Mouse (Mus musculus) testis, adult 2 months (tissue): ENCODE results near the gene Uimc1. TPM values are rescaled to one million over a fixed set of nuclear protein-coding genes. Genes with fewer than 3 reads are reported as not detected.
"Not testable (repeated sequence)": the region's sequence is repeated elsewhere in the genome, so short reads cannot be mapped to it uniquely, and the experiment has no call there.

Experiments used
- H3K27ac ChIP-seq: fragments of 200-500 bp; 2 replicates; pipeline ENCODE4 v1.5.1; 2012; ENCODE audit warnings: low read depth, low read length; ENCODE audit not compliant: control insufficient read depth, insufficient read depth
- H3K27me3 ChIP-seq: fragments of 200-500 bp; 2 replicates; pipeline ENCODE4 v1.6.1; 2012; ENCODE audit warnings: mild to moderate bottlenecking, low read length, moderate library complexity; ENCODE audit not compliant: control insufficient read depth, insufficient read depth
- H3K36me3 ChIP-seq: fragments of 200-500 bp; 2 replicates; pipeline ENCODE4 v1.6.1; 2012; ENCODE audit warnings: mild to moderate bottlenecking, low read length; ENCODE audit not compliant: control insufficient read depth, insufficient read depth
- H3K4me1 ChIP-seq: fragments of 200-500 bp; 2 replicates; pipeline ENCODE4 v1.6.1; 2012; ENCODE audit warnings: low read length; ENCODE audit not compliant: control insufficient read depth, insufficient read depth
- H3K4me3 ChIP-seq: fragments of 200-500 bp; 2 replicates; pipeline ENCODE4 v1.5.1; 2012; ENCODE audit warnings: low read depth, mild to moderate bottlenecking, low read length, moderate library complexity, mixed read lengths; ENCODE audit not compliant: control insufficient read depth
- CTCF ChIP-seq: fragments of 200-500 bp; IDR thresholded peaks from 2 replicates; pipeline ENCODE4 v1.5.1; 2012; ENCODE audit warnings: low read depth, mild to moderate bottlenecking, inconsistent platforms, low read length, moderate library complexity; ENCODE audit not compliant: control insufficient read depth, insufficient read depth, insufficient replicate concordance
- POLR2A ChIP-seq: fragments of 200-500 bp; IDR thresholded peaks from 2 replicates; pipeline ENCODE4 v1.6.1; 2012; ENCODE audit warnings: low read depth, mild to moderate bottlenecking, inconsistent platforms, low read length, moderate library complexity; ENCODE audit not compliant: control insufficient read depth
- polyA plus RNA-seq: library from polyadenylated mRNA; depleted of rRNA; stranded (reverse); fragments of >200 nt; gene quantifications from 2 replicates; pipeline ENCODE4 v1.2.3, GENCODE M21; 2012

Uimc1 gene
- polyA plus RNA-seq, 1 experiment: 8.3 TPM

DNA sequence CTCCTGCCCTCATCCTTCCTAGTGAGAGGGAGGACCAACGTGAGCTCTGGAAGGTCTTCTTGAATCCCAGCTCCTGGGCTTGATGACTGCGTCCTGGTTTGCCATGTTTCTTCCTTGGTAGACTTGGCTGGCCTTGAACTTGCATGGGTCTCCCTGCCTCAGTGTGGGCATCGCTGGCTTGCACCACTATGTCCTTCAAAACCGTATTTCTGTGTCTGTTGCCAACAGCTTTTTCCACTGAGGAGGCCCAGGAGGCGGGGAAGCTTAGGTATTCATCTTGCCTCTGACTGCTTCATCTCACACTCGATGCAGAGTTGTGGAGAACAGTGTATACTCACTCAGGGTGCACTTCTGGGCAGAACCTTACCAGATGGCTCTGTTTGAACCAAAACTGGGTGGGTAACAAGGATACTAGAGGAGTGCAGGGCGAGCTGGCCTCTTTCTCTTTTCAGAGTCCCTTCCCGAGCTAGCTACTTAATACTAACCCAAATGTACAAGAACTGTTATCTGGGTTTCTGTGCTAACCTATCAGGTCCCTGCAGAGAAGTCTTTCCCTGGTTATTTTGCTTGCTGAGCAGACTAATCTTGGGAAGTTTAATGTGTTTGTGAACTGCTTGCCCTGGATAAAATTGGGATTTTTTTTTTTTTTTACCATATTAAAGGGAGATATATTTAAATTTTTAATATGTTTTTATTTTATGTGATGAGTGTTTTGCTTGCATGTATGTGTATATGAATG is 6.0 kb upstream of the Uimc1 start:
- H3K36me3 ChIP-seq: peaks cover 1% of the 10 kb centered on the region; the same call in 1 of the 2 replicates
- no peaks in the 10 kb centered on the region for H3K27me3 ChIP-seq
- peak overlapping the region; percentile 85 for H3K27ac ChIP-seq
- H3K4me1 ChIP-seq: peaks cover 5% of the 10 kb centered on the region
- TF ChIP-seq POLR2A: no peak
- TF ChIP-seq CTCF: no peak
- H3K4me3 ChIP-seq: peak overlapping the region; percentile 89

GRCm38 (mm10) chr13:55105045-55105952 is 5.2 kb upstream of the Uimc1 start, which contains the start of gene Zfp346:
TSS of gene Zfp346 (plus strand) at chr13:55105311.
- H3K27ac ChIP-seq: peak within 1 kb of the TSS; percentile 85
- no peaks in the 10 kb centered on the region for H3K27me3 ChIP-seq
- peaks cover 1% of the 10 kb centered on the region; the same call in 1 of the 2 replicates for H3K36me3 ChIP-seq
- peak within 1 kb of the TSS; percentile 89 for H3K4me3 ChIP-seq
- TF ChIP-seq POLR2A: peak; percentile 99
- TF ChIP-seq CTCF: 0 out of 2 replicates have a peak, but pooled peaks have one; percentile 3
- H3K4me1 ChIP-seq: peaks cover 5% of the 10 kb centered on the region

DNA sequence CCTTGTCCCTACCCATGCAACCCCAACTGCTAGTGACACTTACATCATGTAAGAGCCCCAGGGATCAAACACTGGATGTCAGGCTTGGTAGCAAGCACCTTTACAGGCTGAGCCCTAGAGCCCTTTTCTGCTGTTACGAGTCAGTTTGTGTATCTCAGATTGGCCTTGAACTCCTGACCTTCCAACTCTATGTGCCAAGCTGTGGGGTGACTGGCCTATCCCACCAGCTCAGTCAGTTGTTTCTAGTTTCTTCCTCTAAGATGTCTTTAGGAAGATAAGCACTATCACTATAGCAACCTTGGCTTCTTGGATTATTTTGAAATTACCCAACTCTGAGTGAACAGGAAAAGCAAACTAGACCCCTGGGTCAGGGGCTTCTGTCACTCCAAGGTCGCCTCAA is 3.3 kb upstream of the Uimc1 start:
- Histone ChIP-seq H3K4me3 (no peak overlapping the region), H3K36me3 (peaks cover 1% of the 10 kb centered on the region; the same call in 1 of the 2 replicates), H3K27ac (no peak overlapping the region), H3K4me1 (peaks cover 12% of the 10 kb centered on the region), H3K27me3 (no peaks in the 10 kb centered on the region)
- TF ChIP-seq POLR2A: no peak
- TF ChIP-seq CTCF: no peak

DNA sequence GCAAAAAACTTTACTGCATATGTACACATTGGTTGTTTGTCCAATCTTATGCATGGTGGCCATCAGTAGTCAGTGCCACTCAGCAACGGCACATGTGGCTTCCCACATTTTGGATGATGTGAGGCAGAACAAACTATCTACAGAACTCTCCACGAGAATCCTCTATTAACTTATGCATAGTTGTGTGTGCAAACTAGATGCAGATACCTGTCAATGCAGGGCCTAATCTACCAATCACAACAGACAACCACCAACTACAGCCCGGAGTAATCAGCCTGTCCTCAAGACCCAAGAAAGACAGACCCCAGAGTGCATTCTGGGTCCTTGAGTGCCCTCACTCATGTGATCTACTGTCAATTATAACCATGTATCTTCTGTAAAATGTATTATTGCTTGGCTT is 2.3 kb upstream of the Uimc1 start:
- peaks cover 12% of the 10 kb centered on the region for H3K4me1 ChIP-seq
- TF ChIP-seq CTCF: no peak
- TF ChIP-seq POLR2A: no peak

GRCm38 (mm10) chr13:55101627-55102026 is 1.5 kb upstream of the Uimc1 start:
- Histone ChIP-seq H3K4me1 (peaks cover 12% of the 10 kb centered on the region), H3K27me3 (no peaks in the 10 kb centered on the region), H3K27ac (no peak overlapping the region), H3K4me3 (no peak overlapping the region), H3K36me3 (no peaks in the 10 kb centered on the region; the same call in 1 of the 2 replicates)
- no peak for TF ChIP-seq POLR2A
- no peak for TF ChIP-seq CTCF

More for the DNA sequence above, 2.3 kb upstream of the Uimc1 start:
- H3K36me3 ChIP-seq: no peaks in the 10 kb centered on the region; the same call in 1 of the 2 replicates
- no peak overlapping the region for H3K27ac ChIP-seq
- no peak overlapping the region for H3K4me3 ChIP-seq
- H3K27me3 ChIP-seq: no peaks in the 10 kb centered on the region

DNA sequence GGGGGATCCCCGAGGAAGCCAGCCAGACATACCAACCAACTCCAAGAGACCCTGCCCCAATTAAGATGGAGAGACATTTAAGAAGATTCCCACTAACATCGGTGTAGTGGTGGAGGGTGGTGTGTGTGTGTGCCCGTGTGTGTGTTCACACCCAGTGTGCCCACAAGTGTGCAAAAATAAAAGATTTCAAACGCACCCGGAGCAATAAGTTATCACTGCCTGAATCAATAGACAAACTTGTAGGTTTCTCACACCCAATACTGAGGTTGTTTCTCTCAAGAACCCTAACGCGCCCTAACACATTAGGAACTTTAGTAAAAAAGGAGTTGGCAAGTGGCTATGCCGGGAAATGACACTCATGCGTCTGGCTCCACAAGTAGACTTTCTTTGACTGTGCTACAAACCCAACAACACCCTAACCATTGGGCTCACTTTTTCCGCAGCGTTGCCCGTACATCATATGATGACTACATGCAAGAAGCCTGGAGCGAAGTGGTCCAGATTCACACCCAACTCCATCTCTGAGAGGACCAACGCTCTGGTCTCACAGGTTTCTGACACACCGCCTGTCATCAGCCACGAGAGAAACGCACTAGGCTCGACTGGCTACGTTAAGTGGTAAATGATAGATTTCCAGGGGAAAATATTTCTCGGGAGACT is 904 bp downstream of the Uimc1 start:
- Histone ChIP-seq H3K36me3 (no peaks in the 10 kb centered on the region), H3K4me1 (peaks cover 7% of the 10 kb centered on the region), H3K27me3 (no peaks in the 10 kb centered on the region), H3K27ac (peak overlapping the region; percentile 93), H3K4me3 (peak overlapping the region; percentile 96)
- no peak for TF ChIP-seq CTCF
- TF ChIP-seq POLR2A: no peak

GRCm38 (mm10) chr13:55097841-55098240 is 2.3 kb downstream of the Uimc1 start:
- H3K4me3 ChIP-seq, H3K27ac ChIP-seq, H3K36me3 ChIP-seq, H3K4me1 ChIP-seq, H3K27me3 ChIP-seq: not testable (repeated sequence)
